Mouse (Mus musculus): ENCODE measurements around the gene Vill.
A peak's percentile ranks its signal among the peaks of the same experiment; 100 is the strongest.

Gene Vill

GRCm38 (mm10) chr9:119034676-119035665 lies 17.6 kb upstream of the Vill start:
- DNase-seq = no peak

DNA sequence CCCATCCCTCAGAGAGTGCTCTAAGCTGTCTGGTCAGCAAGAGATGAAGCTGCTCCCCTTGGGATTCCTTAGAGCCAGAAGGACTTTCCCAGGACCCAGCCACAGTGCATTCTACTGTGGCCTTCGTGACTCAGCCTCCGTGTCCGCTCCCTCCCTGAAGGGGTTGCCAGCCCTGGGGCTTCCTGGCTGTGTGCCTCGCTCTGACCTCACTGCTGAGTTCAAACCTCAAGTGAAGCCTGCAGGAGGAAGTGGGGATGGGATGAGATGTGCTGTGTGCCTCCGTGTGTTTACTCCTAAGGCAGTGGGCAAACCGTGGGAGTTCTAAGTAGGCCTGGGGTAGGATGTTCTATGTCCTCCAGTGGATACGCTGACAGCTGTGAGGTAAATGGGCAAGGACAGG lies 16.7 kb upstream of the Vill start:
- DNase-seq = peak; percentile 75 to 78

- peak; percentile 53 to 56 for DNase-seq
Measured at GRCm38 (mm10) chr9:119037076-119037730, 15.4 kb upstream of the Vill start.

GRCm38 (mm10) chr9:119038574-119038973 lies 14.0 kb upstream of the Vill start:
- no peak for DNase-seq

DNA sequence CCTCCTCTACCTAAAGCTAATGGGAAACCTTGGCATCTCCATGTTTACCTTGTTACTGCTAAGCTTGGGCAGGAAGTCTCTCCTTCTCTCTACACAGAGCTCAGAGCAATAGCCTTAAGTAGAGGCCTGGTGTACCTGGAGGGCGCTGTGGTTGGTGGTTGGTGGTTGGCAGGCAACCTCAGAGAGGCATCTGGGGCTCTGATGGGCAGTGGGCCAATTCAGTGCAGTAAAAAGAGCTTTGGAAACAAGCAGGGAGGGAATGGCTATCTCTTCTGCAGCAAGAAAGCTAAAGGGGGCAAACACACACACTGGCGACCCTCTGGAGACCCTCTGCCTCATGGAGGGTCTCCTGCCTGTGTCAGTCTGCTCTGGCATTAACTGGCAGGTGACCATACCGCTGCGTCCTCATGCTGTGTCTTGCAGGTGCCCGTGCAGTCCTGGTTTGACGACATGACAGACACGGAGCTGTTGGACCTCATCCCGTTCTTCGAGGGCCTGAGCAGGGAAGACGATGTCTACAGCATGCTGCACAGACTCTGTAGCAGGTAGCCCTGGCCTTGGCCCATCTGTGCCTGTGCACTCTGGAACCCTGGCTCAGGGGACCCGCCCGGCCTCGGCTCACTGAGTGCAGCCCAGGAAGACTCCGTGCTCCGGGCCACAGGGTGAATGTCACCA lies 12.3 kb upstream of the Vill start:
- DNase-seq = no peak

- DNase-seq = no peak
Measured at GRCm38 (mm10) chr9:119048182-119048903, 4.2 kb upstream of the Vill start.

GRCm38 (mm10) chr9:119051158-119051557 lies 1.4 kb upstream of the Vill start:
- peak in 1 of 2 experiments; percentile 41 for DNase-seq

DNA sequence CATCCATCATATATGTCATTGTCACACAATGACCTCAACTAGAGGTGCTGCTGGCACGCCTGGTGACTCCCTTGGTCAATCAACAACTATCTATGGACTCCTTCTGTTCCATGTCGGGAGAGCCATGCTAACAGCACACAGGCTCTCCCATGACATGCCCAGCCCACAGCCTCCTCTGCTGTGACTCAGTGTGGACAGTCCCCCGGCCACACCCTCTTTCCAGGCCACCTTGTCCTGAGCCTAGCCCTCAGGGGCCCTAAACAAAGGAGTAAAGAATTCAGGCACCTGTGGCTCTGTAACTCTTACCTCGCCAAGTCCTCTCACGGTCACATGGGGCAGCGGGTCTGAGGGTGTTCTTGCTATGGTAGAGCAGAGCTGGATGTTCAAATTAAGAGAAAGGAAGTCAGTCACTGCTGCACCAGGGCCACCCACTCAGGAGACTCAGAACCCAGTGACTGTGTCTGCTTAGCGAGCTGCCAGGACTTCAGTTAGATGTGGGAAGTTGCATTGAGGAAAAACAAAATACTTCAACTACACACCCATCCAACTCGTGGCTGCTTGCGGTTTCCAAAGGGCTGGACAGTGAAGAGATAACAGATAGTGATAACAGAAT lies 1.5 kb downstream of the Vill start:
- no peak for DNase-seq

DNA sequence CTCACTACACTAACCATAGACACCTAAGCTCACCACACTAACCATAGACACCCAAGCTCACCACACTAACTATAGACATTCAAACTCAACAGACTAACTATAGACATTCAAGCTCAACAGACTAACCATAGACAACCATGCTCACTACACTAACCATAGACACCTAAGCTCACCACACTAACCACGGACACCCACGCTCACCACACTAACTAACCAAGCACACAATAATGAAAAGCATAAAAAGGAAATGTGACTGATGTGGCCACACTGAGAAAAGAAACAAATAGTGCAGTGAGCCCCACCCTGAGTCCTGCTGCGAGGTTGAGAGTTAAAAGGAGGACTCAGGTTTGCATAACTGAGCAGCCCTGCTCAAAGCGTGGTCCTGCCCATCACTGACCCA lies 2.8 kb downstream of the Vill start:
- DNase-seq = no peak

- peak in 1 of 2 experiments; percentile 53 for DNase-seq
Measured at GRCm38 (mm10) chr9:119058245-119058644, 5.7 kb downstream of the Vill start.

GRCm38 (mm10) chr9:119060701-119061100 lies 8.1 kb downstream of the Vill start:
- peak; percentile 57 to 60 for DNase-seq

- peak; percentile 87 to 91 for DNase-seq
Measured at GRCm38 (mm10) chr9:119063036-119063644, 10.6 kb downstream of the Vill start.

DNA sequence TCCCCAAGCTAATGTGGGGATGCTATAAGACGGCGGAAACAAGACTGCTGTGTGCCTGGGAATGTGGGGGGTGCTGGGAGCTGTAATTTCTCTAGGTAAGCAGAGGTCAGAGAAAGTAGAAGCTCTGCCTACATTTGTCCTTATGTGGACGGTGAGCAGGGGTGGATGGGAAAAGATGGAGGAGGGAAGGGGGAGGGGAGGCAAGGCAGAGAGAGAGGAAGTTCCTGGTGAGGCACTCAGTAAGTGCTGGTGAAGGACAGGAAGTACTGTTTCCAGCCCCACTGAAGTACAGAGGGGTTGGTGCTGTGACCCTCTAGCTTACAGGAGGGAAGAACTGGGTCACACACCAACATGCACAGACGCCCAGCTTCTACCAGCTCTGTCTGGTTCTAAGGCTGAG lies 11.7 kb downstream of the Vill start:
- no peak for DNase-seq

DNA sequence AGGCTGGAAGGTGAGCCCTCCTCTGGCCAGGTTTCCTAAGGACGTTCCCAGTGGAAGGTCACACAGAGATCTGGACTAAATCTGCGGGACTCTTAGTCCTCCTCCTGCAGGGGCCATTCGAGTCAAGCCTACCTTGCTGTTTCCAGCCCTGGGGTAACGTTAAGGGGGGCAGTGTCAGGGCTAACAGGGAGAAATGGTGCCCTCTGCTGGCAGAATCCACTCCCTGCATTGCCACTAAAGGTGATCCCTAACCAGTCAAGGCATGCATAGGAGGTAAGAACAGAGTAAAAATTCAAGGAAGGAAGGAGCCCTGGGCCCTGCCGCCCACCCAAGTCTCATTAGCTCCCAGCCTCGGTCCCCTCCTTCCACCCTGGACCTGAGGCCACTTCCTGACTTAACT lies 15.0 kb downstream of the Vill start:
- peak; percentile 83 to 91 for DNase-seq

GRCm38 (mm10) chr9:119068266-119068665 lies 15.7 kb downstream of the Vill start:
- no peak for DNase-seq

DNA sequence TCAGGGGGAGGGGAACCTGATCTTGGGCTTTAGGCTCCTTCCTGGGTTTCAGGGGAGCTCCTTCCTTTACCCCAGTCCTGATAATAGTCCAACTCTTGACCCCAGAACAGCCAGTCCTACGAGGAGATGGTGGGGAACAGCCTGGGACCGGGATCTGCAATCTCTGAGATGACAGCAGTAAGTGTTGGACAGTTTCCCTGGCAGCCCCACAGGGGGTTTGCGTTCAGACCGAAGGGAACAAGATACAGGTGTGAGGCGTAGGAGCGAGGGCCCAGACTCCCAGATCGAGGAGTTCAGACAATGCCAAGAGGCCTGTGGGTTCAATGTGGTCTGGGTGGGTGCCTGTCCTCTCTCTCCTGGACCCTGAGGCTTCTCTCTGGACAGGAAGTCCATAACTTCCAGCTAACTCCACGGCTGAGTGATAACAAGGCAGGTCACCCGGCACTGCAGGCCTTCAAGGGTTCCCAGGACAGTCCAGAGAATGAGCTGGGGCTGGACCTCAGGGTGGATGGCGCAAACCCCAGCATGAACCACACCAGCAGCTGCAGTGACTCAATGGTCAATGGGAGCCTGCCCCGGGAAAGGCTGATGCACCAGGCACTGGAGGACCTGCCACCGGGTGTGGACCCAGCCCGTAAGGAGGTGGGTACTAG lies 17.7 kb downstream of the Vill start:
- DNase-seq = no peak

DNA sequence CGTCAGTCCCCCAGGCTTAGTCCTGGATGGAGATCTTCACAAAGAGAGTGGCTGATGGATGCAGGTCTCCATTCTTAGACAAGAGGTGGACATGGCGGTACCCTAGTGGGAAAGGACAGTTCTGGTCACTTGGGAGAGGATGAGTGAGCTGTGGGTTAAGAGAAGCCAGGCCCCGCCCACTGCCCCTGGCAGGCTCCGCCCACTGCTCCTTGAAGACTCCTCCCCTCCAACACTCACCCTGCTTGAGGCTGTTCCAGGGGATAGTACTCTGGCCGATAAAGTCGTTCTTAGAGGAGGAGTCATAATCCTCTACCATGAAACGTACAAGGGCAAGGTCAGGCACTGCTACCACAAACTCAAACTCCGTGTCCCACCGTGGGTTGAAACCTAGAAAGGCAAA lies 19.2 kb downstream of the Vill start:
- peak in 1 of 2 experiments; percentile 64 for DNase-seq

GRCm38 (mm10) chr9:119073184-119073895 lies 20.8 kb downstream of the Vill start:
- peak; percentile 46 to 60 for DNase-seq

DNA sequence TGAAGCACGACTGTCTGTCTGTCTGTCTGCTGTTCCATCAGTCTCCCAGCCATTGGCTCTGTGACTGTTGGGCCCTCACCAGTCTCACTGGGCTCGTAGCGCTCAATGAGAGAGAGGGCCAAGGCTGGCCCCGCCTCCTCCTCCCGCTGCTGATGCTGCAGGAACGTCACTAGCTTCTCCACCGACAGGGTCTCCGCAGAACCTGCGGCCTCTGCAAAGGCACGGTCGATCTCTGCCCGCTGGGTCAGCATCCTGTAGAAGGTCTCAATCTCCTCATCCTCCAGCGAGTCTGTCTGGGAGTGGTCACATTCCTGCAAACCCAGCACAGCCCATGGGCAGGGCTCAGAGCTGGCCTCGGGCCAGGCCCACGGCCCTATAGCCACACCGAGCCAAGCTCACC lies 23.1 kb downstream of the Vill start:
- no peak for DNase-seq

DNA sequence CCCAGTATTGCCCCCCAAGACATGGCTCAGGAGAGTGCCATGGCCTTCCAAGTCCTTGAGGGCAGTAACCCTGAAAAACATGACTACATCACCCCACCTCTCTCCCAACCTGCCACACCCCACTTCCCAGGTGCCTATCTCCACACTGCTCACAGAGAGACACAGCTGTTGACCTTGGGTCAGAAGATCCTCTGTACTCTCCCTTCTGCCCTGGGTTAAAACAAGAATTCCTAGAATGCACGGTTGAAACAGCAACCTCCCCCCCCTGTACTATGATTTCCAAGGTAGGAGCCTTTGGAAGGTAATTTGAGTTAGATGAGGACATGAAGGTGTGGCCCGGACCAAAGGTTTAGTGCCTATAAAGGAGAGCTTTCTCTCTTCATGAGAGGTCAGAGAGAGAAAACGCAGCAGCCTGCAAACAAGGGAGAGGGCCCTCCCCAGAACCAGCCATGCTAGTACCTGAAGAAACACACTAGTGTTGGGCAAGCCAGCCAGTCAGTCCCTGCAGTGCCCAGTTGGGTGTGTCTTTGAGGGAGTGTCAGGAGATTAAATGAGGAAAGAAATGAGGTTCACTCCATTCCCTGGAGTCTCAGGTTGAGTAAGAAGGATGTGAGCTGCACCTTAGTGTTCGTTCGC lies 27.6 kb downstream of the Vill start:
- no peak for DNase-seq
